Mouse (Mus musculus): ENCODE measurements around the gene Agr3.

GRCm38 (mm10) chr12:35884892-35885558 is 40.4 kb upstream of the Agr3 start:
- no peak for TF ChIP-seq POLR2A (IDR thresholded peaks at IDR 0.05; ENCODE audit: borderline replicate concordance, extremely low read depth, insufficient read depth, insufficient read length, poor library complexity, severe bottlenecking)
- peak; percentile 21; the same call in 1 of the 2 replicates for TF ChIP-seq CTCF (IDR thresholded peaks at IDR 0.05; ENCODE audit: borderline replicate concordance, extremely low read depth, insufficient read depth, insufficient read length)
